Mouse (Mus musculus) ES-E14 (cell line): ENCODE measurements around the gene Mad2l1bp.

Experiments
- HCFC1 ChIP-seq: IDR thresholded peaks from 2 replicates; pipeline ENCODE4 v1.6.1; 2012; ENCODE audit warnings: low read length, inconsistent platforms, borderline replicate concordance; ENCODE audit not compliant: insufficient read depth
- MAFK ChIP-seq: IDR thresholded peaks from 2 replicates; pipeline ENCODE4 v1.6.1; 2014; ENCODE audit warnings: mild to moderate bottlenecking, low read depth, low read length, inconsistent platforms; ENCODE audit not compliant: insufficient read depth
- ZC3H11A ChIP-seq: IDR thresholded peaks from 2 replicates; pipeline ENCODE4 v1.6.1; 2012; ENCODE audit warnings: low read depth, mild to moderate bottlenecking, inconsistent platforms, low read length, borderline replicate concordance
- ZNF384 ChIP-seq: IDR thresholded peaks from 2 replicates; pipeline ENCODE4 v1.6.1; 2012; ENCODE audit warnings: low read depth, low read length, inconsistent platforms

DNA sequence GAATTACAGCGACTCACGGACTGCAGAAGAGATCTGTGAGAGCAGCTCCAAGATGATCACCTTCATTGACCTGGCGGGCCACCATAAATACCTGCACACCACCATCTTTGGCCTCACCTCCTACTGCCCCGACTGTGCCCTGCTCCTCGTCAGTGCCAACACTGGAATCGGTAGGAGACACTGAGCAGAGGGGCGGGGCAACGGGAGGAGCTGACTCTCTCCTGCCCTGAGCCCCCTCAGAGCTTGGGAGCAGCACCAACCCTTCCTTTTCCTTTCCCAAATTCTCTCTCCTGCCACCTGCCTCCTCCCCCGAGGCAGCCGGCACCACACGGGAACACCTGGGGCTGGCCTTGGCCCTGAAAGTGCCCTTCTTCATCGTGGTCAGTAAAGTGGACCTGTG lies 12.1 kb upstream of the Mad2l1bp start:
- TF ChIP-seq MAFK: no peak
- TF ChIP-seq ZNF384: no peak
- TF ChIP-seq ZC3H11A: no peak
- TF ChIP-seq HCFC1: no peak
